Mouse (Mus musculus) frontal cortex, postnatal 10 days (tissue): Measurements from ENCODE around the gene Klrb1b.

Experiments
- DNase-seq, 2 experiments: peaks; one replicate each; pipeline ENCODE4 v3.0.0; 2022; ENCODE audit warnings: low spot score in 2 of 2, mixed read lengths in 1 of 2

Gene Klrb1b

DNA sequence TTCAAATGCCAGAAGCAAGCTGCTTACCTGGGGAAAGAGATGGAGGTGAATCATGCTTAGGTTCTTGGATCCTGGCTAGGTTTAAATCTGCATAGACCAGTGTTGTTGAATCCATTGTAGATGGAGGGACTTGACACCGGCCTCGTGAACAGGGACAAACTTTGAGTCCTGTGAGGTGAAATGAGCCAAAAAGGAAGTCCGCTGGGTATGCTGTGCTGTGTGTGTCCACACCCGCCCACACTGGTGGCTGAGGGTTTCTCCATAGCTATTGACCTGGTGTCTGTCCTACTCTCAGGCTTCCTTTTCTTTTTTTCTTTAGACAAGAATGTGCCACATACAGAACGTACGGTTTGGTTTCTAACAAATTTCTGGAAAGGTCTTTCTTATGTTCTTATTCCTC is at the start of gene Klrb1b, which contains the start of gene Gm44511:
TSS of gene Klrb1b (minus strand) at position 200 of the 400 bp plus-strand sequence.
TSS of gene Gm44511 (minus strand) at position 184 of the 400 bp plus-strand sequence.
- no peak for DNase-seq

DNA sequence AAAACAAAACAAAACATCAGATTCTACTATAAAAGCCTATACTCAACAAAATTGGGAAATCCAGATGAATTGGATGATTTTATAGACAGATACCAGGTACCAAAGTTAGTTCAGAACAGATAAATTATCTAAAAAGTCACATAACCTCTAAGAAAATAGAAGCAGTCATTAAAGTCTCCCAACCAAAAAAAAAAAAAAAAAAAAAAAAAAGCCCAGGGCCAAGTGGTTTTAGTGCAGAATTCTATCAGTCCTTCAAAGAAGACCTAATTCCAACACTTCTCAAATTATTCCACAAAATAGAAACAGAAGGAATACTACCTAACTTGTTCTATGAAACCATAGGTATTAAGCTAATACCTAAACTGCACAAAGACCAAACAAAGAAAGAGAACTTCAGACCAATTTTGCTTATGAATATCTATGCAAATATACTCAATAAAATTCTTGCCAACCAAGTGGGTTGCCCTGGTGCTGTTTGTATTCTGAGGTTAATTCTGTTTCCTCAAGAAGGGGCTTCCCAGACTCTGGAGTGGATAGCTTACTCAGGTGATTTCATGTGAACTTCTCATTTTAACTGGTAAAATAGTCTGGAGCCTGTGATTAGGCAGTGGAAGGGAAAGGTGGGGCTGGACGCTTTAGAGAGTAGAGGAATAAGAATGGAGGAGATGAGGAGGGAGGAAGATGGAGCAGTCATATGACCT is 45.9 kb upstream of the Klrb1b start:
- DNase-seq = no peak

DNA sequence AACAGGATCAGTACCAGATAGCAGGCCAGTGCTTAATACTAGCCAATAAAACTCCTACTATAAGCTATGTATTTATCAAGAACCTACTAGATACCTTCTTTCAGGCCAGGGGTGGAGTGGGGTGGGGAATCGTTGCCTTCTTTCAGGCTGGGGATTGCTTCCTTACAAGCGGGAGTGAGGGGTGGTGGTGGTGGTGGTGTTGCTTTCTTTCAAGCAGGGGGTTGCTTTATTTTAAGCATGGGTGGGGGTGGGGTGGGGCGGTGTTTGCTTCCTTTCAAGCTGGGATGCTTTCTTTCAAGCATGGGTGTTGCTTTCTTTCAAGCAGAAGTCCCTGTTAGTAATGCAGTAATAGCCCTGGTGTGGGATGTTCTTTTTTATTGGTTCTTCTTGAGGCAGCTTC is 42.7 kb upstream of the Klrb1b start:
- no peak for DNase-seq

DNA sequence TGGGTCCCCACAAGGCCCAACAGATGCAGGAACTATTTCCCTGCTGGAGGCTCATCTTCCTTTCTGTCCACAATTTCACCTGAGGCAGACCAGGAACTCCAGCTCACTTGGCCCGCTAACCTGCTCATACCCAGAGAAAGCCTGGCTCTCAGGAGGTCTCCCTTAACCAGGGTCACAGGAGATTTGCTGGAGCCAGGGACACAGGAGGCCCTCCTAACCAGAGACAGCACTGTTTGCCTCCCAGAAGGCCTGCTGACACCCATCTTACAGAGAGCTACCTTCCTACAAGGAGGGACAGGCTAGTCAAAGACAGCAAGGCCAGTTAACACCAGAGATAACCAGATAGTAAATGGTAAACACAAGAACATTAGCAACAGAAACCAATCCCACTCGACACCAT is 31.8 kb upstream of the Klrb1b start:
- no peak for DNase-seq

DNA sequence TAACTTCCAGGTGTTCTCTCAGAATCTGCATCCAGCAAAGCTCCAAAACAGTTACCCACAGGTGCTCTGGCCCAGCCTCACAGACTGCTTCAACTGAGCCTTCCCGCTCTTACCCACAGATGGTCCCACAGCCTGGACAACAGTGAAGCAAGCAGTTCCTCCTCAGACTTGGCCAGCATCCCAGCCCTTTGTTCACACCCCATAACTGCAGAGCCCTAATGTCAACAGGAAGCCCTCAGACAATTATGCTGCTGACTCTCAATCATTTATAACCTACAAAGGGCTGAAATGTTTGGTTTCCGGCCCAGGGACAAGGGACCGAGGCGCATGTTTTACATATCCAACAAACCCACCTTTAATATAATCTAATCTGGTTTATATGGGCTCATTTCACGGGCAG is 30.1 kb upstream of the Klrb1b start:
- DNase-seq = peak in 1 of 2 experiments; percentile 58

DNA sequence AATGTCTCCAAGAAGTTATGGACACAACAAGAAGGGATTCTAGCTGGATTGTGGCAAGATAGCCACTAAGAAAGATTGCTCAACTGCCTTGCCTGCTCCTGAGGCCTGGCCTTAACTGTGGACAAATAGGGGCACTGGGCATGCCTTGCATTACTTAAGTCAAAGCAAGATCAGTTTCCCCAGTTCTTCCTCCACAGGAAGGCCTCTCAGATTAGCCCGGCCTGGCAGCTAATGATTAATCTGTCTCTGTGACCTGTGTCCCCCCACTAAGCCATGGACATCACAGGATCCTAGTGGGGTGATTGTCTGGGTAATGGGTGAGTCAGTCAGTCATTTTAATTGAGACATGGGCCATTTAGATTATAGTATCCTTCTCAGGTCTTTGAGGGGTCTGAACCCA is 29.3 kb upstream of the Klrb1b start:
- no peak for DNase-seq

DNA sequence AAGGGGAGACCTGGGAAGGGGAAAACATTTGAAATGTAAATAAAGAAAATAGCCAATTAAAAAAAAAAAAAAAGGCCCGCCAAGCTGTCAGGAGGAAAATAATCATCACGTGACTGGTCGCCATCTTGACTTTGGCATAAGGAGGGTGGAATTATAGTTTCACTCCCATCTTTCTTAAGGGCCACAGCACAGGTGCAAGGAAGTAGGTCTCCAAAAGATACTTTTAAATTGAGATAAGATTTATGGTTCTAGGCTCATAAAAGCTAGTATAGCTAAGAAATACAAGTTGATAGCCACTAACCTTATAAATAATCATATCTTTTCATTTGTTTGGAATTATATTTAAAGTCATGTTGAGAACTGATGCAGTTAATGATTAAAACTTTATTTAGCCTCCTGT is 28.8 kb upstream of the Klrb1b start:
- no peak for DNase-seq

DNA sequence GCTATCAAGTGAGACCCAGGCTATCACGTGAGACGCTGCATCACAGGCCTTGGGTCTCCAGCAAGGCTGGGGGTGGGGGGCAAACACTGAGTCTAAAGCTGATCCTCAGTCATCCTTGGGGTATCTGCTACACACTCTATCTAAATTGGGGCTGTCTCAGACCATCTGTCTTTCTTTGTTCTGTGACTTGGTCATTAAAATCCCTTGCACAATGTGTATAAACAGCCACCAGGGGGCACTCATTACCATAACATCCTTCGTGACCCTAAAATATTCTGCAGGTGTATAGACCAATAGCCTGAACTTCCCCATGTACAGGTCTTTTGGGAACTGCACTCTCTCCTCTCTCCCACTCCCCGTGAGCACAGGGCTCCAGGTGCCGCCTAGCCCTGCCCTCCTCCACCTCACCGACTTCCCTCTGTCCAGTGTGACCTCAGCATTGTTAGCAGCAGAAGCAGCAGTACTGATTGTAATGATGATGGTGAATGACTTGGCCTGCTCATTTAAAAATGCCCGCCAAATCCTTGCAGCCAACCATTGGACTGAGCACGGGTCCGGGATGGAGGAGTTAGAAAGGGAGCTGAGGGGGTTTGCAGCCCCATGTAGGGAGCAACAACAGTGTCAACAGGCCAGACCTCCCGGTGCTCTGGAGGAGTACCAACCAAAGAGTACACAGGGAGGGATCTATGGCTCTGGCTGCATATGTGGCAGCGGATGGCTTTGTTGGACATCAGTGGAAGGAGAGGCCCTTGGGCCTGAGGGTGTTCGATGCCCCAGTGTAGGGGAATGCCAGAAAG is 28.1 kb upstream of the Klrb1b start:
- DNase-seq = peak in 1 of 2 experiments; percentile 61

DNA sequence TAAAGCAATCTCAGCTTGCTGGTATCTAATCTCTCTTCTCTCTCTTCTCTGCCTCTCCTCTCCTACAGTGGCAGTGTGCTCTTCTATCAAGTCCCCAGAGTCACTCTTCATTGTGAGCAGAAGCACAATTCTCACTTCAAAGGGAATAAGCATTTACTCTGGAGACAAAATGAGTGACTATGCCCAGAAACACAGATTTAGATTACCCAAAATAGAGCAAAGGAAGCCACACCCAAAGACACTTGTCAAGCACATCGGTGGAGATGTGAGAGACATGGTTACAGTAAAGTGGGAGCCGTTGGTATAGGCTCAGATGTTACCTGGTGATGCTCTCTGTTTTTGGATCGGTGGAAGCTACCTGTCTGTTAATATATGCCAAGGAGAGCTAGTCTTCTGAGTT is 26.6 kb upstream of the Klrb1b start:
- no peak for DNase-seq

DNA sequence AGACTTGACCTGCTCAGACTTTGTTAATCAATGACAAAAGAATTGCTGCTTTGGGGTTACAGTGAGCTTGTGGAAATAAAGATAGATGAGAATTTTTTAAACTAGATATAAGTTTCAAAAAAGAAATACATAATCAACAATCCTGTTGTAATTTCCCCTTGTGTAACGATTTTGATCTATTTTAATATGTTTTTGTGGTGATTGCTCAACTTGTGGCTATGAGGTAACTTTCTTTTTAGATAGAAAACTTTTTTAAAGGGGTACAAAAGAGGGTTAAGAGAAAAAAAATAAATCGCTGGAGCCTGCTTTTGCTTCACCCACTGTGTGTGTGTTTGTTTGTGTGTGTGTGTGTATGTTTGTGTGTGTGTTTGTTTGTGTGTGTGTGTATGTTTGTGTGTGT is 25.0 kb upstream of the Klrb1b start:
- no peak for DNase-seq

DNA sequence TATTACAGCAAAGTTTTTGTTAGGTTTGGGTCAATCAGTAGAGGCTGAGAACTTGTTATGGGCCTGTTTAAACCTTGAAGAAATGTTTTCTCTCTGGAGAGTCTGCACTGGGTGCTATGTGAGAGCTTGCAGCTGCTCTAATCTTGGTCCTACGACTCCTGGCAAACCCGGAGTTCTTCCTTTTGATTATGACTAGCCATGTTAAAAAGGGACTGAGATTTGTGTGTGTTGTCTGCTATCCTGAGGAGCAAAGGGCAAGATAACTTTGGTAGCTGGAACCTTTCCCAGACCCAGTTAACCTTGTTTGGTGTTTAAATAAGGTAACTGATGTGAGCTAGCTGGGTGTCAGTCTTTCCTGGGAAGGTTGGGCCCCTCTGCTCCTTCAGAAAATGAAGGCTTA is 24.5 kb upstream of the Klrb1b start:
- DNase-seq = no peak

DNA sequence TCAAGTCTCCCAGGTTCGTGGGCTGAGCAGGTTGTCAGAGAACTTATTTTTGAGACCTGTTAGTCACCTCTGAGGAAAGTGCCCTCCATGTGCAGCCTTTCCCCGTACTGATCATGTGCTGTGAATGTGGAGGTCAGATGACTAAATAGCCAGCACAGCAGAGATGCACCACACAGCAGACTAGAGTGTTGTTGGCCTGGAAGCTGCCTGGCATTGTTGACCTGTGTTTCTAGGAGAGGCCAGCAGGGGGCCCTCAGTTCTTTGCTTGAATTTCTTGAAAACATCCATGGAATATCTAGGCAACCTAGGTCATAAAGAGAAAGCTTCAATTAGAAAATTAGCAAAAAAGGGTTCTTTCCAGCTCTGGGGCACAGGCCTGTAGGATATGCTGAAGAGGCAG is 23.8 kb upstream of the Klrb1b start:
- DNase-seq = no peak

DNA sequence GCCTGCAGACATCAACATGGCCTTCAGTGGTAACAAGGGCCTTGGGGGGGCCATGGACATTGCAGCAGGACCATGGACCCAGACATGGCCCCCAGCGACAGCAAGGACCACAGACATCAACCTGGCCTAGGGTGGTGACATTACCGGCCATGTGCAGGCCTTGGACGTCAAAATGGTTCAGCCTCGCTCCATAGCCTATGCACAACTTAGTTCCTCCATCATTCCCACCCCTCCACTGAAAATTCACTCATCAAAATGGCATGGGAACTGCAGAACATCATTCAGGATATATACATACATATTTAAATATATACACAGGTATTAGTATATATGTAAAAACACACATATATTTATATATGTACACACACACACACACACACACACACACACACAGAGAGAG is 21.3 kb upstream of the Klrb1b start:
- DNase-seq = no peak

DNA sequence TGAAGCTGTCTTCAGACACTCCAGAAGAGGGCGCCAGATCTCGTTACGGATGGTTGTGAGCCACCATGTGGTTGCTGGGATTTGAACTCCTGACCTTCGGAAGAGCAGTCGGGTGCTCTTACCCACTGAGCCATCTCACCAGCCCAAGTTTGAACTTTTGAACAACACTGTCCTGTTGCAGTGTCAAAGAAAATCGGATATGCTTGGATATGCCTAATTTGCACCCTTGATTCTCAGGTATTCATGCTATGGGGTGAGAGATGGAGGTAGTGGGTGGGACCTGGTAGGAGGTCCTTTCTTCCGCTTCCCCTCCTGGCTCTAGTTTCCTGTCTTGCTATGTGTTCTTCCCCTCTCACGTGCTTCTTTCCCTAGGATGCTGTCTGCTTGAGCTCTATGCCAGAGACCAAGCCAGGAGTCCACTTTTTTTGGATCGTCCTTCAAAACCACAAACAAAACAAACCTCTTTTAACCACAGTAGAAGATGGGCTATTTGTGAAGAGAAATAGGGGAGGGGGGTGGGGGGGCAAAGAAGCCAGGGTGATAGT is 19.9 kb upstream of the Klrb1b start:
- no peak for DNase-seq

DNA sequence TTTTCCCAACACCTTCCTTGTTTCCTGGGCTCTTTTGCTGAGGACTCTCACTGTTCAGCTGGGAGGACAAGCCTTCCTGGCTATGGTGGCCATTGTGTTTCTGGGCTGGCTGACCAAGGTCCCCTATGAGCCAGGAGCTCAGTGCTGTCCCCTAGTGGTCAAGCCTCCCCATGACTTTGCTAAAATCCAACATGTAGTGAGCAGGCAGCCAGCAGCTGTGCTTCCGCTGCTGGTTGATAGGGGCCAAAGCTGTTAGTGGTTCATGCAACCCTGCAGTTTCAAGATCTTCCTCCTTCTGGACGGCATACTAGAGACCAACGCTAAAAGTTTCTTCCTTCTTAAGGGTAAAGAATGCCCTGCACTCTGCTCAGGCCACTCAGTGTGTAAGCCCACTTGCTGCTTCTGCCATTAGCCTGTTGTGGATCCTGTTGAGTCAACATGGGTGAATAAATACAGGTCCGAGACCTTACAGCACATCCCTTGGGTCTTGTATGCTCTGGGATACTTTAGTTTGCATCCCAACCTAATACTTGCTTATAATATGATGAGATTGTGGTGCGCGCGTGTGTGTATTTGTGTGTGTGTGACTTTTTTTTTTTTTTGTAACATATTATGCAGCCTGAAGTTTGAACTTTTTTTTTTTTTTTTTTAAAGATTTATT is 19.3 kb upstream of the Klrb1b start:
- DNase-seq = peak; percentile 76 to 84

DNA sequence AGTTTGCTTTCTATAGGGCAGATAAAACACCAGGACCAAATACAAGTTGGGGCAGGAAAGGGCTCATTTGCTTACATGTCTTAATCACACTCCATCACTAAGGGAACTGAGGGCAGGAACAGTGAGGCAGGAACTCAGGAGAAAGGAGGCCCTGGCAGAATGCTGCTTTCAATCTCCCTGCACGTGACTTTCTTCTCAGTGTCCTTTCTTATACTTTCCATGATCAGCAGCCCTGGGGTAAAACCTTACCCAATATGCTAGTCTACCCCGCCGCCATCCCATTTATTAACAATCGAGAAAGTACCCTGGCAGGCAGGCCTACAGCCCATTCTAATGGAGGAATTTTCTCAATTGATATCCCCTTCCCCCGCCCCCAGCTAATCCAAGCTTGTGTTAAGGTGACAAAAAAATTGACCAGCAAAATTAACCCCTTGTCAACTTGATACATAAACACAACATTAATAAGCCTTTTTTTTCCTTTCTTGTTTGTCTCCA is 18.5 kb upstream of the Klrb1b start:
- DNase-seq = no peak

DNA sequence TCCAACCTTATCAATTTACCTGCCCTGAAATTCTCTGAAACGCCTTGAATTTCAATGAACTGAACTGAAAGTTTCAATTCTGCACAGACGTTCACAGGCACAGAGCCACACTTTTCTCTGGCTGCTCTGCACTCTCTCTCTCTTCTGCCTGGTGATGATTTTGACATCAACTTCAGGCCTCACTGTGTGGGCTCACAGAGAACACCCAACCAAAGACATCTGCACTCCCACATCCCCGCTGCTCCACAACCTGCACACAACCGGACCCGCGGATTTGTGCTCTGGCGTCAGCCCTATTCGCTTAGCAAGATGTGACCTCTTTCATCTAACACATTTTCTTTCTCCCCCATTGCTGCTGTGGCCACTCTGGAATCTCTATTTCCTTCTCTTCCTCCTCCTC is 18.0 kb upstream of the Klrb1b start:
- DNase-seq = no peak

DNA sequence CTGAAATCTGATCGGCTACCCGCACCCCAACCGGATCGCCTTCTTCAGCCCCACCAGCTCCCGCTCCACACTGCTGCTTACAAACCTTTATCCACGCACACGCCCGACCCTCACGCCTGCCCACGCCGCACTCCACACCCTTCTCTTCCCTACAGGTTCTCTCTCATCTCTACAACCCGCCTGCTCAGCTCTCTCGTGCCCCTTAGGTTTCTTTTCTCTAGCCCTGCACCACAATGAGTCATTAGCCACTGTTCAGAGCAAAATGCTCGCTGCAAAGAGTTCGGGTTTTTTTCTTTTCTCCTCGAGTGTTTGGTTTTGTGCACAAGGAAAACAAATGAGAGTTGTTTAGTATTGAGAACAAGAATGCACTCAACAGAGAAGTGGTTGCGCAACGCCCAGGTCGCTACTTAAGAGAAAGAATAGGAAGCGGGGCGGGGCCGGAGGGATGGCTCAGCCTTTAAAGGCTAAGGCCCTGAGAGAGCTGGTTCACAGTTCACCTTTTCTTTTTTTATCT is 17.4 kb upstream of the Klrb1b start:
- no peak for DNase-seq

DNA sequence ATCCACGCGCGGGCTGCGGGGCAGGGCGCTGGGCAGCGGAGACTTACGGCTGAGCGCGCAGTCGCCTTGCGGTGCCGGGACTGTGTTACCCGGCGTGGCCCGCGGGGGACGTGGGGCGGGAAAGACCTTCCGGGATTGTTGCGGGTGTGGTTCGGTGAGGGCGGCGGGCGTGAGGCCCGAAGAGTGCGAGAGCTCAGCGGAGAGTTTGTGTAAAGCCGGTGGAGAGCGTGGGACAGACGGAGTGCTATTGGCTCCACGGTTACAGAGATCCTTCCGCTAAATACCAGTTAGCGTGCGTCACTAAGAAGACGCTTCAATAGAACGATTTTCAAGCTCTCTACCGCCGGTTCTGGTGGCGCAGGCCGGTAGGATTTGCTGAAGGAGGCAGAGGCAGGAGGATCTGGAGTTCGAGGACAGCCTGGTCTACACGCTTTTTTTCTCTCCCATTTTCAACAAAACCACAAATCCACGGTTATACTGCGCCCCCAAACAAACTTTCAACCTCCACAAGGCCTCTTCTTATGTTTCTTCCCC is 16.9 kb upstream of the Klrb1b start:
- DNase-seq = peak; percentile 88 to 91

DNA sequence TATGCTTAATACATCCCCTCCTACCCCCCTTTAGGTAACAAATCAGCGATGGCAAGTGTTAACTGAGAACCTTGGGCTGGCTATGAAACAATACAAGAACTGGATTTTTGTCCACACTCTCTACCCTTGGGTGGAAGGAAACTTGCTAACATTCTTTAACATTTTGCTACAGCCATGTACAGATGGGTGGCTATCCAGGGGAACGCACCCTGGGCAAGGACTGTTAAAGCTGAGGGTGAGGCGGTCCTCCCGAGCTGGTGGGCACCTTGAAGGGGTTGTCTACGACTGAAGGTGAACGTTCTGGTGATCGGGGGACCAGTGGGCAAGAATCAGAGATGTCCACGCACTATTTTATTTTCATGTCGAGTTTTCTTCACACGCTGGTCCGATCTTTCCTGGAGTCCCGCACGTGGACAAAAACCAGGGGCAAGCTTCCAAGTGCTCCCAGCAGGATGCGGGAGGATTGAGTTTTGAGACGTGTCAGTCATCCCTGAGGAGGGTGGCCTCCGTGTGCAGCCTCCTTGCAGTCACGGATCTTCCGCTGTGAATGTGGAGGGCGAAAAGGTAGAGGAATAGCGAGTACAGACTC is 16.3 kb upstream of the Klrb1b start:
- no peak for DNase-seq

DNA sequence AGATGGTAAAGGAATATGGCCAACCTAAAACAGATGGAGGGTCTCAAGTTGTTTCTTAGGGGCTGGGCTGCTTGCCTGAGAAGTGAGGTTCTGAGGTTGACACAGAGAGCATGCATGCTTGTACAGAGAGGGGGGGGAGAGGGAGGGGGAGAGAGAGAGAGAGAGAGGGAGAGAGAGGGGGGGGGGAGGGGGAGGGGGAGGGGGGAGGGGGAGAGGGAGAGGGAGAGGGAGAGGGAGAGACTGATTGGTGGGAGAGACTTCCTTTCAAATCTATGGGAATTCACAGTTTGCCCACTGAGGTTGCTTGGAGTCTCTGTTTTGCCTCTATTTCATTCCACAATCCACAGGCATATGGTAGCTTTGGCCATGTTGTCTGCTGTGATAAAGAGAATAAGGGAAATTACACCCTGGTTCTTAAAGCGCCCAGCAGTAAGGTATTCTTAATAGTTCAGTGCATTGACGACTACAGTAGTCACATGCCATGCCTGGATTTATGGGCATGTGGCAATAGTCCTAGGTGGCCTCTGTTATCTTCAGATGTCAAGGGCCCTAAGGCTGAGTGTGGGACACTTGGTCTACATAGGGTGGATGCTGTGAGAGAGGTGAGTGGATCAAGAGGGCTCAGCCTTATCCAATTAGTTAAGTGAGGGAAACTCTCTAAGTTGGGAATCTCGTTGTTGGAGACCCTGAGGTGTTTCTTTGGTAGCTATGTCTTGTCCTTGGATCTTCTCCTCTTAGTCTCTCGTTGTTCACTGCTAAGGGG is 15.4 kb upstream of the Klrb1b start:
- no peak for DNase-seq
